Mouse (Mus musculus): Measurements from ENCODE around the gene Ly6g6e.

The Ly6g6e gene

DNA sequence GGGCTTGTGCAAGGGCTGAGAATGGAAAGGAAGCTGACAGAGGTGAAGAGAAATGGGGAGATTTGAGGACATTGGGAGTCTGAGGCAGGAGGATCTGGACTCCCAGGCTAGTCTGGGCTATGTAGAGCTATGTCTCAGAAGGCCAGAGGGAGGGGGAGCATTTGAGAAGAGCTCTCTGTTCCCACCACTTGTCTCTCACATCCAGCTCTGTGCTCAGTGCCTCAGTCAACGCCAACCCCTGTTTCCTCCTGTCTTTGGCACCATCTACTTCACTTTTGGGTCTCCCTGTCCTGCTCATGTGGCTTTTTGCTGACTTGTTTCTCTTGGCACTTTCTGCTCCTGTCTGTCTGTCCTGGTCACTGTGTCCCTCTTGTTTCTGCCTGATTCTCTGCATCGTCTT, 583 bp downstream of the Ly6g6e start:
- DNase-seq, result no peak

DNA sequence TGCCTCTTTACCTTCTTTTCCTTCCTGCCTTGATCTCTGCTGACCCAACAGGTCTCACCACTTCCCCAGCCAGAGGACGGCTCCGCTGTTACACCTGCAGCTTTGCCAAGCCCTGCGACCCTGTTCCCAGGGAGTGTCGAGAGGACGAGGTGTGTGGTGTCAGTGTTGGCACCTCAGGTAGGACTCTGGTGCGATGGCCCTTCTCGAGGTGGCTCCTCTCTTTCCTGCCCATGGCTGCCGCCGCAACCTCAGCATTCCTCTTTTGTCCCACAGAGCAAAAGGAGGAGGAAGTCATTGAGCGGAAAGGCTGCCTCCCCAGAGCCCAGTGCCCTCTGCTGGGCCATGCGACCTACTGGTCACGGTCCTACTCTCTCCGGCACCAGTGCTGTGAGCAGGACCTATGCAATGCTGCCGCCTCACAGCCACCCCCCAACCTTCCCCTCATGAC, 1.1 kb downstream of the Ly6g6e start, which contains the start of gene Ly6g6d:
Ly6g6d (minus strand) TSS at position 280 of the 448 bp plus-strand sequence.
- no peak for DNase-seq

DNA sequence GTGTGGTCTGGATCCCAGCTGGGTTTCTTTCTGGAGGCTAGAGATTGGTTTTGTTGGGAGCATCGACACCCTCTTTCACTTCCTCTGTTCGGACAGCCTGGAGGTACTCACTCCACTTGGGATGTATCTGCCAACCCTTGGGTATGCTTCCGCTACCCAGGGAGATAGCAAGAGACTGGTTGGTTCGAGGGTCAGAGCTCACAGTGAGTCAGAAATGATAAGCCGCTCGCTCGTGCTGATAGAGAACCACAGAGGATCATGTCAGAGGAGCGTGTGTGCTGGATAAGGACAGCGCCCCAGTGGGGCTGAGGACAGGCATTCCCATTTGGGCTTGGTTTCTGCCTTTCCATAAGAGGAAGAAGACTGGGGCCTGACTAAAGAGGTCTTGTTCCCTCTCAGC, 3.1 kb downstream of the Ly6g6e start:
- no peak for DNase-seq

DNA sequence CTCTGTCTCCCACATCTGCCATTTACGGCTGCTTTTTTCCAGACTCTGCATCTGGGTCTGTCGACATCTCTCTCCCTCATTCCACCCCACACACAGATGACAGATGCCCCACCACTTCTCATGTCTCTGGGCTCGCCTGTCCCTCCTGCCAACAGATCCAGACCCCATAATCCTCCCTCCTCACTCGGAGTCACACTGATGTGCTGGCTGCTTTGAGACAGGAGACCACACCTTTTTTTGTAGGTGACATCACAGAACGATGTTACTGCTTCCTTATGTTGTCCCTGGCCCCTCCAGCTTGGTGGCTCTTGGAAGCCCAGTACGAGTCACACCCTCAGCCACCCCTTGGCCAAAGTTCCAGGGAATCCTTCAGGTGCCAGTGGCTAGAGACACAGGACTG, 3.5 kb downstream of the Ly6g6e start:
- no peak for DNase-seq

DNA sequence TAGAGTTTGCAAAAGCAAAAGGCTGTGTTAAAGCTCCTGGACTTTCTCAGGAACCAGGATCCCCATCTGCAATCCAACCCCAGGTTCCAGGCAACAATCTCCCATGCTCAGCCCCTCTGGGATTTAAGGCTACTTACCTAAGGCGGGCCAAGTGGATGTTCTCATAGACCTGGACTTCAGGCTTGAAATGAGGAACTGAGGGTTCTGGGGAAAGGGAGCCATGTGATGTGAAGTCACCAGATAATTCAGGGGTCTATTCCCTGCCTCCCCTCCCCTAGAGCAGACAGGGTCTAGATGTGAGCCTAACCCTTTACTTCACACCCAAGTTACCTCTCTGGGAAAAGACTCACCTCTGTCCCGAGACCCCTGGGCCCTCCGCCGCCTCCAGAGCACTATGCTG, 4.0 kb downstream of the Ly6g6e start:
- DNase-seq, result no peak

DNA sequence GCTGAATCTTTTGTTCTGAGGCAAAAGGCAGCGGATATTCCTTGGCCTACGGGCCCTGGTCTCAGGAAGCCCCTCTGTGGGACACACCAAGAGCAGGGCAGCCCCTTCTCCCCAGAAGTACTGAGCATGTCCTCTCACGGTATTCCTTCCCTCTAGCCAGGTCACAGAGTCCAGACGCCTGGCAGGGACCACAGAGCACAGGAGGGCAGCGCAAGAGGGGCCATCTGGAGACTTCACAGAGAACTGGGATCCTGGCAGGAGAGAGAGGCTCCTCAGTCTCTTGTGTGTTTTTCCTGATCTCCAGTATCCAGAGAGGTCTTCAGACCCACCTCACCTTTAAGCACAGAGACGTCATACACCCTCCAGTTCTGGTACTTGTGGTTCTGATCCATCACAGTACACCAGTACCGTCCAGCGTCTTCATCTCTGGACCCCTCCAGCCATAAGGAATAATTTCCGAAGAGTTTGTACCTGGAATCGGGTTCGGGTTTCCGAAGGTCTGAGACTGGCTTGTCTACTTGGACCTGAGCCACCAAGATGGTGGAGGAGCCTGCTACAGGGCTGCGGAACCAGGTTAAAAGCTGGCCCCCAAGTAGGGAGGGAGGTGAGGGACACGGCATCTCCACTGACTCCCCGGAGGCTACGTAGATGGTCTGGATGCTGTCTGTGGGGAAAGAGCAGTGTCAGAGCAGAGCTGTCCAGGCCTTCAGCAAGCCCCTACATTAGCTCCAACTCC, 6.3 kb downstream of the Ly6g6e start:
- DNase-seq, result peak; percentile 87

DNA sequence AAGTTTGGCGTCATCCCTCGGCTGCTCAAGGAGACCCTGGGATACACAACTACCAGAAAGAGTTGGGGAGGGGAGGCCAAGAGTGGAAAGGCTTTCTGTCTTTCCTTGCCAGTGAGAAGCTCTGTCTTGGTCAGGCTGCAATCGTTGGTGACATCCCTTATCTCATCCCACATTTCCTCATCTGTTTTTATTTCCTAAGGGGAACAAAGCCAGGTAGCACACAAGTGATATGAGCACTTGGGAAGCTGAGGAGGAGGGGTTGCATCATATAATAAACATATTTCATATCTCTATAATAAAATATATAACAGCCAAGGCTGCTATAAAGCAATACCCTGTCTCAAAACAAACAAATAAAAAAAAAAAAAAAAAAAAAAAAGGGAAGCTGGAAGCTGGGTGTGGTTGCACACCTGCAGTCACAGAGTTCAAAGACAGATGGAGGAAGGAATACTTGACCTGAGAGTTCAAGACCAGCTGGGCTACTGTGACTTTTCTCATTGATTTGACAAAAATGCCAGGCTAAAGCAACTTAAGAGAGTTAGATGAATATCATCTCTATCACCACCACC, 7.3 kb downstream of the Ly6g6e start:
- no peak for DNase-seq

DNA sequence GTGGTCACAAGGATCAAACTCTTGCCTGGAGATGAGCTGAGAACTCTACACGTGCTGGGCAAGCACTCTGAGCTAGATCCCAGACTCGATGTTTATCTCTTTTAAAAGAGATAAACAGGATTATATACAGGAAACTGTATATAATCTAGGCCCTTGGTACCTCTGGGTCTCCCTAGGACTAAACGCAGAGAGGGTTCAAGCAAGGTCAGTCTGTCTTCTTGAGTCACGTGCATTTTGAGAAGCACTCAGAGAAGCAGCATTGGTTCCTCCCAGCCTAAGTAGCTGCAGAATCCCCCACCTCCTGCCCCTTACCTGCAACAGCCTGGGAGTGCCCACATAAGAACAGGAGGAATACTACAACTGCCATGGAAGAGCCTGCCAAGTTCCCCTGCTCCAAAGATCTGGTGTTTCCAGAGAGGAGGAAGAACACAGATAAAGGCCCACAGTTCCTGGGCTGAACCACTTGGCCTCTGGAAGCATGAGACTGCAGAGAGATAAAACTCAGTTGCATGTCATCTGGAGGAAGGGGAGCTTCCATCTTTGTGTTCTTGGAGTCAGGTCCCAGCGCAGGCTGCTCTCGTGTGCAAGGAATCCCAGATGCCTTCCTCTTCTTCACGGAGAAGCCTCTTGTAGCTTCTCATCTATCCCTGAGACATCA, 8.6 kb downstream of the Ly6g6e start, which contains the start of gene Ly6g6f:
Ly6g6f (minus strand) TSS at position 403 of the 658 bp plus-strand sequence.
- no peak for DNase-seq

DNA sequence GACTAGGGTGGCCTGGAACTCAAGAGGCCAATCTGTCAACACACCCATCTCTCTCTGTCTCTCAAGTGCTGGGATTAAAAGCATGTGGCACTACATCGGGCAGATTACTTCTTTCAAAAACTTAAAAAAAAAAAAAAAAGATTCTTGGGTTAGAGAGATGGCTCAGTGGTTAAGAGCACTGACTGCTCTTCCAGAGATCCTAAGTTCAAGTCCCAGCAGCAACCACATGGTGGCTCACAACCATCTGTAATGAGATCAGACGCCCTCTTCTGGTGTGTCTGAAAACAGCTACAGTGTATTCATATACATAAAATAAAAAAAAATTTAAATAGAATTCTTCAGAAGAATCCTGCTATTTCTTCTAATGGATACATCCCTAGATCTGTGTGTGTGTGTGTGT, 11.4 kb downstream of the Ly6g6e start:
- DNase-seq, result no peak

DNA sequence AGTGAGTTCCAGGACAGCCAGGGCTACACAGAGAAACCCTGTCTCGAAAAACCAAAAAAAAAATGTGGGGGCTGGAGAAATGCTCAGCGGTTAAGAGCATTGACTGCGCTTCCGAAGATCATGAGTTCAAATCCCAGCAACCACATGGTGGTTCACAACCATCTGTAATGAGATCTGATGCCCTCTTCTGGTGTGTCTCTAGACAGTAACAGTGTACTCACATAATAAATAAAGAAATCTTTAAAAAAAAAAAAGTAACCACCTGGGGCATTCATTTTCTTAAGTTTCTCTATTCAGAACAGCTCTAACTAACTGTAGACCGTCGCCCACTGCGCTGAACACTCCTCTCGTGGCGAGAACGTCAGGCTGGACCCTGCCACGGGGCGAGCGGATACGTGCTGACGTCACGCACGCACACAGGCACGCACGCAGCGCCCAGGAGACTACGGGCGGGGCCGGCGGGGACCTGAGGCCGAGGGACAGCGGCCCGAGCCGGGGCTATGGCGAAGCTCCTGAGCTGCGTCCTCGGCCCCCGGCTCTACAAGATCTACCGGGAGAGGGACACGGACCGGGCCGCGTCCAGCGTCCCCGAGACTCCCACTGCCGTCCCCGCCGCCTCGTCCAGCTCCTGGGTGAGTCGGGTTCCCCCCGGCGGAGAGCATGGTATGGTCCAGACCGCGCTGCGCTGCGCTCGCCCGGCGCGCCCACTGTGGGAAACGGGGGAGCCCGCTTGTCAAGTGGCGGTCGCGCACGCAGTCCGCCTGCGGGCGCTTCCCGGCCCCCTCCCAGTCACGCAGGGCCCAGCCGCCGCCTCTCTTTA, 12.3 kb downstream of the Ly6g6e start, which contains the start of gene Abhd16a:
Abhd16a (plus strand) TSS at position 439 of the 820 bp plus-strand sequence.
- DNase-seq, result peak; percentile 95

DNA sequence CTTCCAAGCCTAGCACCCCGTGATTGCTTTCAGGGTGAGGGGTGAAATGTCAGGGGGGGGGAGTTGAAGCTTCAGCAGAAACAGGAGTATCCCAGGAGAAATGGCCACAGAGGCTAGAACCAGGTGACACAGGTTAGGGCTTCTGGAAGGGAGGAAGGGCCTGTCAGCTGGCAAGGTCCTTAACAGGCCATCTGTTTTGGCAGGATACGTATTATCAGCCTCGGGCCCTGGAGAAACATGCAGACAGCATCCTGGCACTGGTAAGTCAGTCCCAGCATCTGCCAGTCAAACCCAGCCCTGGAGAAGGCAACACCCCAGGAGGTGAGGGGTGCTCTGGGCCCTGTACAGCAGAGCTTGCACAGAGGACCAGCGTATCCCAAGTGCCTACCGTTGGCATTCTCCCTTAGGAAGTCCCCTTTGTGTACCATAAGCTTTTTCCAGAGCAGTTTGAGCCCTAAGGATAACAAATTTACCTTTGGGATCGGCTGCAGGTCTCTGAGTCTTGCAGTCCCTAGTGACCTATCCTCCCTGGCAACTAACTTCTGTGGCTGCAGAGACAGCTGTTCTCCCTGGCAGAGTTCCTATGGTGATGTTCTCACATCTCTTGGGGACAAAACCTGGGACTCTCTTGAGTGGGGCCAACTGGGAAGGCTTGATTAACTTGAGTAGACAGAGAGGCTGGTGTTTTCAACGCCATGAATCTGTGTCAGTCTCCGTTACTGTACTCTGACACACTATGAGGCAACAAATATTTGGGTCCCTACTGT, 13.6 kb downstream of the Ly6g6e start:
- peak; percentile 96 for DNase-seq

DNA sequence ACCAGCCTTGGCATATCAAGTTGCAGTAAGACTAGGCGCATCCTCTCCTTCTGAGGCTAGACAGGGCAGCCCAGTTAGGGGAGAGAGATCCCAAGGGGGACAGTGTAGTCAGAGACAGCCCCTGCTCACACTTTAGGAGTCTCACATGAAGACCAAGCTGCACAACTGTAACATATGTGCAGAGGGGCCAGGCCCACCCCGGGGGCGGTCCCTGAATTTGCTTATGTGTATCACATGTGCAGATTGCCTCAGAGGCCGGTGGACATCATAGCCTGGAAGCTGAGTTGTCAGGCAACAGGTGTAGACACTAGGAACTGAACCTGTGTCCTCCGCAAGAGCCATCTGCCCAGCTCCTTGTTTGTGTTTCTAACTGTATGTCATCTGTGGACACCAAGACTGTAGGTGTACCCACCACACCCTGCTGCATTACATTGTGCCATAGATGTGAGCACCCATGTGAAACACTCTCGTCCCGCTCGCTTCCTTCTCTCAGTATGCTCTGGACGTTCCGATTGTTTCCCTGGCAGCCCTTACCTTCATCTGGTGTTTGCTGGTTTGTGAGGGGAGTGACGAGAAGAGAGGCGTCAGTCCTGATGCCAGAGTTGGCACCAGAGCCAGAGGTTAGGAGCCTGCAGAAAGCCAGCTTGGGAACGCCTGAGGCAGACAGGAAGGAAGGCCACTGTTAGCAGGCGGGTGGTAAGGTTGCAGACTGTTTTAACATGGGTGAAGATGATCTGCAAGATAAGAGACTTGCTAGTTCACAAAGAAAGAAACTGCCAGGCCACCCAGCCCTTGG, 15.9 kb downstream of the Ly6g6e start:
- DNase-seq, result peak; percentile 61

DNA sequence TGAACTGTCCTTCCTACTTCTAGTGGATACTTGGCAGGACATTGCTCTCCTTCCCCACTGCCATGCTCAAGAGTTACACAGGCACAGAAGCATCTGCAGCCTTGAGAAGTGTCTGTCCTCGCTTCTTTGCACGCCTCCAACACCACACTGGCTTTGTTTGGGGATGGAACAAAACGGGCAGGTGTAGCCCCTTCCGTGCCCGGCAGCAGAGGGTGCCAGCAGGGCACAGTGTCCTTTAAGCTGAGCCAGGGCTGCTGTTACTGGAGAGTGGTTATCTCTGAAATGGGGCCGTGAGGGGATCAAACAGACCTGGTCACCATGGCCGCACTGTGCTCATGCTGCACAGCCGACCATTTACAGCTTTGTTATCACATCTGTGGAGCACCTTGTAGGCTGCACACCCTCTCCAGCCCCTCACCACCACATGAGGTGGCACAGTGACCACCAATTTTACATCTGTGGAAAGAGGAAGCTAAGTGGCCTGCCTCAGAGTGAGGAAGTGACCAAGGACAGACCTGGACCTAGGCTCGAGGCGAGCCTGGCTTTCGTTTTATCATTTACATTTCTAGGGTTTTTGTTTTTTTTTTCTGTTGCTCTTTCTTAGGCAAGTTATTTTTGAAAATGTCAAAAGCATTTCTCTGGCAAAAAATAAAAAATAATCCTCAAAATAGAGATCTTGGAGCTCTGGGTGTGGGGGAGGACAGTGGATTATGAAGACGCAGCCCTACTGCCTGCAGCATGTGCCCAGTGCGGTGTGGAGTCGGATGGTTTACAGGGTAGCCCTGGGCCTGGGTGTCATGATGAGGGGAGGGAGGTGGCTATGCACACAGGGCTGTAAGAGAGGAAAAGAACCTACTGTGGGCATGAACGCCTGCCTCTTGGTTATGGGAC, 18.0 kb downstream of the Ly6g6e start:
- no peak for DNase-seq

DNA sequence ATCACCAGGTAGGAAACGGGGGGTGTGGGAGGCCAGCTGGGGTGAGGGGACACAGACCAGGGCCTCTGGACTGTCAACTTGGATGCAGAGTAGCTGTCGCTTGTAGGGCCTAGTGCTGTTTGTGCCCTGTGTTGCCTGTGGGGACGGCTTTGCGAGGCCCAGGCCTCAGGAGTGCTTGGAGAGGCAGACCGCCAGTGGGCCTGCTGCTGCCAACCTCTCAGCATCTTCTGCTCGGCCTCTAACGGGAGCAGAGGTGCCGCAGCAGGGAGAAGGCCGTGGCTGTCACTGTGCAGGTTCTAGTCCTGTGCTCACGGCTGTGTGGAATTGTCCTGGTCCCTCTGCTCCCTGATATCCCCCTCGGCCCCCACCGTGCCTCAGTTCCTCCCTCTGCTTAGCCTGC, 19.9 kb downstream of the Ly6g6e start:
- DNase-seq, result no peak

DNA sequence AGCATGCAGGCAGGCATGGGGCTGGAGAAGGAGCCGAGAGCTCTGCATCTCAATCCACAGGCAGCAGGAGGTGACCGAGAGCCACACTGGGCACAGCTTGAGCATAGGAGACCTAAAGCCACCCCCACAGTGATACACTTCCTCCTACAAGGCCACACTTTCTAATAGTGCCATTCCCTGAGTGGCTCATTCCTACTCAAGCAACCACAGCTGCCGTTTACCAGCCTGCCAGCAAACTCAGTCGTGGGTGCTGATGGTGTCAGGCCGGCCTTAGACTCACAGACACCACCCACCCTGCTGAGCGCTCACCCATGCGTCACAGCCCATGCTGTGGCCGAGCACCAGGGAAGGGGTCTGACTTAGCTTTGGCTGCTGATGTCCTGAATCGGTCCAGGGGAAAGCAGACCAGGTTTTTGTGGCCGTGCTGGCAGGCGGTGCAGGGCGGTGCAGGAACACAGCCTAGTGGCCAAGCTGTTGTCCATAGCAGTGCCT, 20.5 kb downstream of the Ly6g6e start:
- DNase-seq, result peak; percentile 78

DNA sequence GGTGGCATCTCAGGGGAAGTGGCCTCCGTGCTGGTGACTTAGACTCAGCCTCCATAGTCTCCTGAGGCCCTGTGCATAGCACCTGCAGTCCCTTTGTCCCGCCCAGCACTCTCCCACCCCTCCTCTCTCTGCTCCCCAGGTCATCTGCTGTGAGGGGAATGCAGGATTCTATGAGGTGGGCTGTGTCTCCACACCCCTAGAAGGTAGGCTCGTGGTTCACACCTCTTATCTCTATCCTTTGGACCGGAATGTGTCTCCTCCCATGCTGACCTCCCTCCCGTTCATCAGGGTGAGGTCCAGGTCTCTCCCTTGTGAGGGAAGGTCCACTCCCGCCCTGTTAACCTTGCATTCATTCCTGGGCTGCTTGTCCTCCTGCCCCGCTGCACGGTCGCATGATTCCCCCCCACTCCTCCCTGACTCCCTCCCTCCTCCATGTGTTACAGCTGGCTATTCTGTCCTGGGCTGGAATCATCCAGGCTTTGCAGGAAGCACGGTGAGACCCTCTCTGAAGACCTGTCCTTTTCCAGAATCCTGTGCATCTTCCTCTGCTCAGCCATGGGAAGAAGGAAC, 23.6 kb downstream of the Ly6g6e start:
- DNase-seq, result no peak

DNA sequence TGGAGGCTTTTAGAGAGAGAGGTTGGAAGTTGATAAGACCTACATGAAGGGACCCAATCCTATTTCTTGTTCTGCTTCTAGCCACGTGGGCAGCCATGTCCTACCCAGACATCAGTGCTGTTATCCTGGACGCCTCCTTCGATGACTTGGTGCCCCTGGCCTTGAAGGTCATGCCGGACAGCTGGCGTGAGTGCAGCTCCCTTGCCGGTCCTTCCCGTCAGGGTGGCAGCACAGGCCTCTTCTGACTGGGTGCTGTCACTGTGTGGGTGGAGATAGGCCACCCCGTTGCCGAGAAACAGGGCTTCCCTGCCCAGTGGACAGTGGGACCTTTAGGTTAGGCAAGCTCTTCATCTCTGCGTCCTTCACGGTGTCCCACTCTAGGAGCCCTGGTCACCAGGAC, 24.5 kb downstream of the Ly6g6e start:
- DNase-seq, result no peak

DNA sequence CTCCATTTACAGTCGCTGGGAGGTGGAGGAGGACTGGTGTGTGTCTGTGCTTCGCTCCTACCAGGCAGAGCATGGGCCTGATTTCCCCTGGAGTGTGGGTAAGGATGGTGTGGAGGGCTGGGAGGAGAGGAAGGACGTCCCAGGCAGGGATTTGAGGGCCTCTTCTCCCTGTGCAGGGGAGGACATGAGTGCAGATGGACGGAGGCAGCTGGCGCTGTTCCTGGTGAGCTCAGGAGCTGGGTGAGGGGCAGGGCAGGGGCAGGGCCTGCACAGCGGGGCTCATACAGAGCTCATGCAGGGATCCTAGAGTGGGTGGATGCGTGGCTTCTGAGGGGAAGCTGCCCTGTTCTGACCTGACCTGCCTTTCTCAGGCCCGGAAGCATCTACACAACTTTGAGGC, 25.6 kb downstream of the Ly6g6e start:
- no peak for DNase-seq

DNA sequence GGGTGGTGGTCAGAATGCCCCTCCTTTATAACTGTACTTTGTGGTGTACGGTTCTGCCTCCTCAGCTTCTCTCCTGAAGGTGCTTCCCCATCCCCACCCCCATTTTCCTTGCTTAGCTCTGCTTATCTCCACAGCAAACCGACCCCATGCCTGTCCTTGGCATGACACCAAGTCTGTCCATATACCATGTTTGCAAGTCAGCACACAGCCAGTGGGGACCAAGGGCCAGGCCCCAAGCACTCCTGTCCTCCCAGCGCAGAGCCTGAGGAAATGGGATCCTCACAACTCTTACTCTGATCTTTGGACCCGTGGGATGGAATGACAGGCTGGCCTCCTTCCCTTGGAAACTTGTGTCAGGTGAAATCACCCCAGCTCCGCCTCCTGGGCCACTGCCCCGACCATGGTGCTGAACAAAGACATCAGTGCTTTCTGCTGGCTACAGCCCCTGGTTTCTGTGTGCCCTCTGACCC, 26.6 kb downstream of the Ly6g6e start:
- no peak for DNase-seq

DNA sequence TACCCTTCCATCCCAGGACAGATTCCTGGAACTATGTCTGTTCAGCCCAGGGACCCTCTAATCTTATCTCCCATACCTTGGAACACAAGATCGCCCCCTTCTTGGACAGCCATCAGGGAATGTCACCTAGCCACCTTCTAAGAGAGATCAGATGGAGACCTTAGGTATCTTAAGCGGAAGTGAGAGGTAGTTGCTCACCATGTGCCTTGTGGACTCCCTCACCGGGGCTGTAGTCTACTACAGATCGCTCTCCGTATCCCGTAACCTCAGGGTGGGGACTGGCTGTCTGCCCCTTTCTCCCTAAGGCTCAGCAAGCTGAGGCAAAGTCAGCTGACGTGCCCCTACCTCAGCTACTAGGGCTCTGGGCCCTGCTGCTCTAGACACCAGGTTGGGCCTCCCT, 27.4 kb downstream of the Ly6g6e start:
- DNase-seq, result no peak

Data from cerebellum, adult 9-10 months (tissue).